Mouse (Mus musculus) heart, postnatal 36 days (tissue): ENCODE measurements at regions not wholly inside any gene's neighbourhood (a gene's known extent, or its start where the extent isn't known, plus 50 kb on each side); places are given as distances from the start of the nearest gene placed in this dataset.
A peak's percentile ranks its signal among the peaks of the same experiment; 100 is the strongest.

Experiments
- DNase-seq, 2 experiments: peaks; one replicate each; pipeline ENCODE4 v3.0.0; 2021 to 2022
- intact Hi-C: fragments of 180-260 bp; cut with DNase I; formaldehyde crosslinking; loops from one replicate; pipeline ENCODE4 v1.15.1; 2025

DNA sequence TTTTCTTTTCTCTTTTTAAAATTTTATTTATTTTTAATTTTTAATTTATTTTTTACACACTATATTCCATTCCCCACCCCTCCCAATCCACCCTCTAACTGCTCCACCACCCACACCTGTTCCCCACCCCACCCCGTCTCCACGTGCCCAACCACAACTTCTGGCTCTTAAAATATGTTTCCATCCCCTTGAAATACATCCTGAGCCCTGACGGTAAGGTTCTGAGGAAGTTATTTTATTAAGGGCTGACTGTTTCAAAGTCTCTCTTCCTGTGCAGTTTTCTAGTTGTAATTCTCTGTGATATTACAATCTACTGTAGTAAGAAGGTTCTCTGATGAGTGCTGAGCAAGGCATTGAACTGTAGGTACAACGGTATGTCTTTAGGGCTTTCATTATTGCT is 325.6 kb upstream of the Negr1 start:
- intact Hi-C loops, result no loop called here
- no peak for DNase-seq

GRCm38 (mm10) chr3:156252256-156252861 is 309.2 kb upstream of the Negr1 start:
- no peak for DNase-seq

DNA sequence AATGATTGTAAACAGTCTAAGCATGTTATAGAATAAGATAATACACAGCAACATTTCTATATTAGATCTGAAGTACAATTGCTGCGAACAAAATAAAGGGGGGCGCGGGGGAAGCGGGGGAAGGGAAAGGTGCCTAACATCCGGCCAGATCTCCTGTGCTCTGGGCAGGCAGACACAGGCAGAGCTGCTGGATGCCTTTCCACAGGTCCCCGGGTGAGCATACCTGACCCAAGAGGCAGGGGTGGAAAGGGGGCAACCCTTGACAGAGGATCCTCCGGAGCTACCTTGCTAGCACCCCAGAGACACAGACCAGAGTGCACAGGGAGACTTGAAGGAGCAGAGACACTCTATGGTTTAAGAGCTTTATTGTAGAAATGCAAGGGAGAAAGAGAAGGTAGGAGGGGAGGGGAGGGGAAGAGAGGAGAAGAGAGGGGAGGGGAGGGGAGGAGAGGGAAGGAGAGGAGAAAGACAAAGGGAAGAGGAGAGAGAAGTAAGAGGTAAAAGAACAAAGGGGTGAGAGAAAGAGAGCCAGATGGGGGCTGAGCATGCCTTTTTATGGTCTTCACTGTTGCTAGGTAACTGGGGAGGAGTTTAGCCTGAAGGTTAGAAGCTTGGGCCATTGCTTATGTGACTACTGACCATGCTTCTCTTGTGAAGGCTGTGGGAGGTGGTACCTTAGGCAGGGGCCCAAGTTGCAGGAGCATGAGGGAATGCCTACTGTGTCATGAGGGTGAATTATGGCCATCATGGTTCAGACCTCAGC is 308.2 kb upstream of the Negr1 start:
- intact Hi-C loops, result no loop called here
- no peak for DNase-seq

More at GRCm38 (mm10) chr3:156252256-156252861, 309.2 kb upstream of the Negr1 start:
- intact Hi-C loops, result no loop called here

DNA sequence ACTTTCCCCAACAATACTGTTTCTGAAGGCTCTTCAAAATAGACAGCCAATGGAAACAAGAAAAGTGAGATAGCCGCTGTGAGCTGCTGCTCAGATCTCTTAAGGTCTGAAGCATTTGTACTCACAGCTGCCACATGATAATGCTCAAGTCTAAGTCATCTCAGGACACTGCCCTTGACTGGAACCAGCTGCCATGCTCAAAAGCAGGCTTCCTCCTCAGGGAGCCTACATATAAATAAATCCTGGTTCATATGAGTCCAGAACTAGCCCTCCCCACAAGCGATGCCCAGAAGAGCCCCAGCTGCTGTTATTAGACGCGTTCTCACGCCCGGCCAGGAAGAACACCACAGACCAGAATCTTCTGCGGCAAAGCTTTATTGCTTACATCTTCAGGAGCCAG is 304.9 kb upstream of the Negr1 start:
- intact Hi-C loops, result no loop called here
- peak in 1 of 2 experiments; percentile 8 for DNase-seq

- intact Hi-C loops, result no loop called here
- DNase-seq, result no peak
These were observed 296.9 kb upstream of the Negr1 start for GRCm38 (mm10) chr3:156264654-156265053.

DNA sequence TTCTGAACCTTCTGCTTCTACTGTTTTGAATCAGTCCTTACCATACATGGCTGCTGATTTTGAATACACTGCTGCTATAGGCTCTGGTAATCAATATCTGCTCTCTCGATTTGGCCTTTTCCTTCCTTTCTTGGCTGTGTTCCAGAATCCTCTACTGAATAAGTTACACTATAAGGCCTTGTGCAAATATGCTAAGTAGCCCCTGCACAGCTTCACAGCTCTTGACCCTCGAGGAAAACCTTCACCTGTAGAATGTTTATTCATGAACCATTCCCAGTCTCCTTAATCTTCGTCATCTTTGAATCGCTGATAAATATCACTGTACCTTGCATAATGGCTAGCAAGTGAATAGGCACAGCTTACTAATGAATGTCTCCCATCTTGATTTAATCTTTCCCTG is 293.9 kb upstream of the Negr1 start:
- no peak for DNase-seq
- intact Hi-C loops, result no loop called here

- intact Hi-C loops, result no loop called here
These were observed 261.4 kb upstream of the Negr1 start for GRCm38 (mm10) chr3:156299984-156300770.

GRCm38 (mm10) chr3:156301302-156301701 is 260.3 kb upstream of the Negr1 start:
- no peak for DNase-seq
- intact Hi-C loops, result no loop called here

More at GRCm38 (mm10) chr3:156299984-156300770, 261.4 kb upstream of the Negr1 start:
- no peak for DNase-seq

- intact Hi-C loops, result no loop called here
- DNase-seq, result no peak
These were observed 259.8 kb upstream of the Negr1 start for GRCm38 (mm10) chr3:156301745-156302144.

GRCm38 (mm10) chr3:156304174-156304573 is 257.4 kb upstream of the Negr1 start:
- DNase-seq, result no peak
- intact Hi-C loops, result no loop called here

GRCm38 (mm10) chr3:156305064-156305463 is 256.5 kb upstream of the Negr1 start:
- DNase-seq, result no peak
- intact Hi-C loops, result no loop called here

GRCm38 (mm10) chr3:156335033-156335793 is 226.4 kb upstream of the Negr1 start:
- no peak for DNase-seq
- intact Hi-C loops, result no loop called here

DNA sequence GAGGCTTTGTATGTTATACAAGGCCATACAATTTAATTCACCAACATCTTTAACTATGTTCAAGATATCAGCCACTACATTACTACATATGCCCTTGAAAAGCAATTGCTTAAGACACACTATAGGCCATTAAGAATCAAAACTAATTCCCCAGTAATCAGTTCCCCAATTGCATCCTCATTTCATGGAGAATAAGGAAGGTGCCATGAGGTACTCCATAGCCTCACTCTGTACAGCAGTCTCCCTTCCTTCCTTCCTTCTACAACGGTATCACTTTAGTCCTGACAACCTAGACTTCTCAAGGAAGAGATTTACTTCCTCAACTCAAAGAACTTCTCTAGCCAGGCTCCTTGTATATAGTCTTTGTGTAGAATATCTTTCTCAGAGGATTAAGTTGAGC is 220.1 kb upstream of the Negr1 start:
- no peak for DNase-seq
- intact Hi-C loops, result no loop called here

DNA sequence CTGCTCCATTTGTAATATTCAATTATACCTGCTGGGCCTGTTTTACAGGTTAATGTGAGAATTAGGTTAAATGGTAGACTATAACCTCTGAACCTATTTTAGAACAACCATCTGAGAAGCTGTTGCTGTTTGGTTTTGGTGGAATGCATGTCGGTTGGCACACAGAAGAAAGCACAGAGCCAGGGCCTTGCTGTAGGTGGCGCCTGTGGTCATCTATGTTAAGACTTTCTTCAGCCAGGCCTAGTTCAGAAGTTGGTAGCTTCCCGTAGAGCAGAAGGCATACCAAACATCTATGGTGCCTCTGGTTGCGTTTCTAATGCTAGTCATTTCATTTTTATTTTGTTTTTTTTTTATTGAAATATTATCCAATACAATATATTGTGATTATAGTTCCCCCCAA is 209.9 kb upstream of the Negr1 start:
- no peak for DNase-seq
- intact Hi-C loops, result no loop called here

DNA sequence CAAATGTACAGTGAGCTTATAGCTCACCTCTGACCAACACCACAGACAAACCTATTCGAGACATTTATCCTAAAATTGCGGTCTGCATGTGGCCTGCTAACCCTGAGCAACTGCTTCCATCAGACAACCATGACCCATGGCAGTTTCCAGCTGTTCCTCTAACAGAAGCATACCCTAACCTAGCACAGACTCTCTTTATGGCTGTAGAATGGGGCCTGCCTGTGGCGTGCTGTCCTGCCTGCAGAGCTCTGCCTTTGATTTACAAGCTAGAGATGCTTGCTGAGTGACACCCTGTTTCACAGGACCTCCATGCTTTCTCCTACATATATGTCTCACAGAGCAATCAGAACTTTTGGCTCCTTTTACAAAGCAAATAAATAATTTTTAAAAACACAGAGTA is 208.2 kb upstream of the Negr1 start:
- intact Hi-C loops, result no loop called here
- DNase-seq, result no peak

- intact Hi-C loops, result no loop called here
- DNase-seq, result no peak
These were observed 207.6 kb upstream of the Negr1 start for GRCm38 (mm10) chr3:156353841-156354473.

DNA sequence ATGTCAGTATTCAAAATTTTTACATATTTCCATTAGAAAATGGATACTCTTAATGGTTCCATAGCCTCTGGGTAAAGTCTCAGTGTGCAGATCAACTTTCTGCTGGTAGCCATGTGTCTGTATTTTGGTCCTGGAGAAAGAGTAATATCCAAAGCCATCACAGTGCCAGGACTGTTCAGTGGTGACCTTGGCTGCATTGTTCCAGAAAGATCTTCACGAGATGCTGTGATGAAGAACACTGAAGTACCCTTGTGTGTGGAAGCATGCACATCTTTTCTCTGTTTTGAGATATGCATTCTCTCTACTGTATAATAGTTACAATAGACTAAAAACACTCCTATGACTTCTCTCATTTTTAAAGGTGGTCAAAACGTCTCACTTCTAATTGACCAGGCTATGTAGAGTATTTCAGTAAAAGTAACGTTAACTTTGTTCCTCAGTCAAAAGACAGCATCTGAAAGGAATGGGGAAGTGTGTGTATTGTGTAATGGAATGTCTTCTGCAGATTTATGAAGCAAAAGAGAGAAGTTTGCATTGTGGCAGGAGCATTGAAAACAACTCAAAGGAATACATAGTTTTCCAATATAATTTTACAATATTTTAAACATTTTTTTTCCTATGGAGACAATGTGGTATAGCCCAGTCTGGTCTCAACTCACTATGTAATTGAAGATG is 192.8 kb upstream of the Negr1 start:
- no peak for DNase-seq
- intact Hi-C loops, result no loop called here

DNA sequence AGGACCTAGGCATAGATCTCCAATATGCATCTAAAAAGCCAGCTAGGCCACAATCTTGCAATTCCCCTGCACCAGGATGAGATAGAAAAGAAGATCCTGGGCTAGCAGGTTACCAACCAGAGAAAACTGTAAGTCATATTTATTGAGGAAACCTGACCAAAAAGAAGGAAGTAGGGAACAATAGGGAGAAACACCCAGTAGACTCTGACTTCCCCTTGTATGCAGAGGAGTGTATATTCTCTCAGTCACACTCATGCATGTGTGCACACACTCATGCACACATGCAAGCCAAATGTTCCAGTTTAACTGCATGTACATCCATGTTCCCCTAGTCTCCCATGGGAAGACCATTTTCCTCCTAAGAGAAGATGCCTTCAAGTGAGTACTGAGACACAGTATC is 184.9 kb upstream of the Negr1 start:
- DNase-seq, result no peak
- intact Hi-C loops, result no loop called here

- intact Hi-C loops, result no loop called here
- DNase-seq, result no peak
These were observed 178.7 kb upstream of the Negr1 start for GRCm38 (mm10) chr3:156382919-156383318.

DNA sequence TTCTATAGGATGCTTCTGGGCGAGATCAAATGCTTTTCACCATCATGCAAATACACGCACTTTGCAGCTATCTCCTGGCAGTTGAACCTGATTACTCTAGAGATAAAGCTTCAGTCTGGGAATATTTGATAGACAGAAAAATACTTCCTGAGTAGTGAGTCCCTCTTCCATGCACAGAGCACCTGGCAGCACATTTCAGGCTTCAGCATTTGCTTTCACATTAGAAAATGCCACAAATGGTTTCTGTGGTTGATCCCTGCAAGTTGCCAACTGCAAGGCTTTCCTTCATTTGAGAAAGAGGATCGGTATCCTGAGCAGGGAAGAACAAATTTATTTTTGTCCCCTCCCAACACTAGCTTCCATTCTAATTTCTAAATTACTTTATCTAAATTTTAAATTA is 155.5 kb upstream of the Negr1 start:
- no peak for DNase-seq
- intact Hi-C loops, result no loop called here
